Mouse (Mus musculus): ENCODE results near the gene Macrod2. TPM values are rescaled to one million over a fixed set of nuclear protein-coding genes. Genes with fewer than 3 reads are reported as not detected.

Gene Macrod2
- total and polyA plus RNA-seq, 2 experiments from 2014 or later = 37.3 to 67.2 TPM

- no peak for TF ChIP-seq CTCF (IDR thresholded peaks at IDR 0.05)
- no peaks in the 10 kb centered on the region for H3K36me3 ChIP-seq (ENCODE audit: insufficient read depth, low read length)
- no peaks in the 10 kb centered on the region for H3K4me1 ChIP-seq (ENCODE audit: insufficient read depth, low read length)
- DNase-seq (ENCODE audit: low spot score) (peak; percentile 19), ATAC-seq (ENCODE audit: low FRiP score) (no peak)
- 81% methylated on average over 3 of the region's 3 CpGs for WGBS
- no peak overlapping the region for H3K9ac ChIP-seq (replicated peaks; ENCODE audit: low read length, poor library complexity, severe bottlenecking)
- H3K4me3 ChIP-seq (ENCODE audit: low read depth, low read length) = no peak overlapping the region
- H3K4me2 ChIP-seq (ENCODE audit: low read depth, low read length, poor library complexity, severe bottlenecking) = no peak overlapping the region
- H3K9me3 ChIP-seq (ENCODE audit: low read length) = no peaks in the 10 kb centered on the region
- H3K27ac ChIP-seq (ENCODE audit: low read depth, low read length) = no peak overlapping the region
- no peaks in the 10 kb centered on the region for H3K27me3 ChIP-seq (ENCODE audit: insufficient read depth, low read length)
Measured at GRCm38 (mm10) chr2:140497688-140498087, 102.6 kb downstream of the Macrod2 start.

- Histone ChIP-seq H3K27me3 (ENCODE audit: insufficient read depth, low read length) (no peaks in the 10 kb centered on the region), H3K9ac (replicated peaks; ENCODE audit: low read length, poor library complexity, severe bottlenecking) (no peak overlapping the region), H3K27ac (ENCODE audit: low read depth, low read length) (no peak overlapping the region), H3K36me3 (ENCODE audit: insufficient read depth, low read length) (no peaks in the 10 kb centered on the region), H3K4me3 (ENCODE audit: low read depth, low read length) (no peak overlapping the region), H3K4me1 (ENCODE audit: insufficient read depth, low read length) (no peaks in the 10 kb centered on the region), H3K9me3 (ENCODE audit: low read length) (no peaks in the 10 kb centered on the region), H3K4me2 (ENCODE audit: low read depth, low read length, poor library complexity, severe bottlenecking) (no peak overlapping the region)
- peak; percentile 81 for DNase-seq (ENCODE audit: low spot score)
- TF ChIP-seq CTCF (IDR thresholded peaks at IDR 0.05) = peak; percentile 83
- ATAC-seq (ENCODE audit: low FRiP score) = peak; percentile 69; the same call in 1 of the 2 replicates
- WGBS = 21% methylated on average over 5 of the region's 5 CpGs
Measured at GRCm38 (mm10) chr2:140500951-140501350, 105.8 kb downstream of the Macrod2 start.

DNA sequence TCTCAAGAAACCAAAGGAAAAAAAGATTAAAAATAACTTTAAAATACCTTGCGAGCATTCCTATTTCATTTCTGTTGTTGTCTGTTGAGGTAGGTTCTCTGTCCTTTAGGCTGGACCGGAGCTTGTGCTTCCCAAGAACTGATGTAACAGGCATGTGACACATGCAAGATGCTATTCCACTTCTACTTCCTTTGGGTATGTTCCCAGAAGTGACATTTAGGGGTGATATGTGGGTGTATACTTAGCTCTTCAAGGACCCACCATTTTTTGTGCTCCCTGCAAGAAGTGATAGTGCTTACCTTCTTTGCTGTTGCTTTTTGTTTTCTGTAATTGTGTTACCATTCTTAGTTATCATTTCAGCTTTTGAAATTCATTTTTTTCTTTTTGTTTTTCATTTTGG, 126.4 kb downstream of the Macrod2 start:
- Histone ChIP-seq H3K4me2 (ENCODE audit: low read depth, low read length, poor library complexity, severe bottlenecking) (no peak overlapping the region), H3K9me3 (ENCODE audit: low read length) (no peaks in the 10 kb centered on the region), H3K4me1 (ENCODE audit: insufficient read depth, low read length) (no peaks in the 10 kb centered on the region), H3K36me3 (ENCODE audit: insufficient read depth, low read length) (no peaks in the 10 kb centered on the region), H3K27me3 (ENCODE audit: insufficient read depth, low read length) (no peaks in the 10 kb centered on the region), H3K4me3 (ENCODE audit: low read depth, low read length) (no peak overlapping the region), H3K27ac (ENCODE audit: low read depth, low read length) (no peak overlapping the region), H3K9ac (replicated peaks; ENCODE audit: low read length, poor library complexity, severe bottlenecking) (no peak overlapping the region)
- WGBS = 96% methylated on average over 2 of the region's 2 CpGs
- no peak for TF ChIP-seq CTCF (IDR thresholded peaks at IDR 0.05)
- ATAC-seq (ENCODE audit: low FRiP score) (no peak), DNase-seq (ENCODE audit: low spot score) (no peak)

GRCm38 (mm10) chr2:140530214-140530613, 135.1 kb downstream of the Macrod2 start:
- peak; percentile 29 for TF ChIP-seq CTCF (IDR thresholded peaks at IDR 0.05)
- ATAC-seq (ENCODE audit: low FRiP score) (no peak), DNase-seq (ENCODE audit: low spot score) (no peak)
- H3K27ac ChIP-seq (ENCODE audit: low read depth, low read length) = no peak overlapping the region
- H3K4me3 ChIP-seq (ENCODE audit: low read depth, low read length) = no peak overlapping the region
- no peaks in the 10 kb centered on the region for H3K27me3 ChIP-seq (ENCODE audit: insufficient read depth, low read length)
- H3K9ac ChIP-seq (replicated peaks; ENCODE audit: low read length, poor library complexity, severe bottlenecking) = no peak overlapping the region
- H3K36me3 ChIP-seq (ENCODE audit: insufficient read depth, low read length) = no peaks in the 10 kb centered on the region
- no peak overlapping the region for H3K4me2 ChIP-seq (ENCODE audit: low read depth, low read length, poor library complexity, severe bottlenecking)
- 61% methylated on average over 2 of the region's 2 CpGs for WGBS
- H3K9me3 ChIP-seq (ENCODE audit: low read length) = no peaks in the 10 kb centered on the region
- no peaks in the 10 kb centered on the region for H3K4me1 ChIP-seq (ENCODE audit: insufficient read depth, low read length)

- H3K27ac ChIP-seq (ENCODE audit: low read depth, low read length) = no peak overlapping the region
- TF ChIP-seq CTCF (IDR thresholded peaks at IDR 0.05) = no peak
- no peak overlapping the region for H3K4me3 ChIP-seq (ENCODE audit: low read depth, low read length)
- ATAC-seq (ENCODE audit: low FRiP score) (no peak), DNase-seq (ENCODE audit: low spot score) (no peak)
- no peaks in the 10 kb centered on the region for H3K4me1 ChIP-seq (ENCODE audit: insufficient read depth, low read length)
- H3K27me3 ChIP-seq (ENCODE audit: insufficient read depth, low read length) = no peaks in the 10 kb centered on the region
- no peak overlapping the region for H3K9ac ChIP-seq (replicated peaks; ENCODE audit: low read length, poor library complexity, severe bottlenecking)
- no peaks in the 10 kb centered on the region for H3K36me3 ChIP-seq (ENCODE audit: insufficient read depth, low read length)
- no peaks in the 10 kb centered on the region for H3K9me3 ChIP-seq (ENCODE audit: low read length)
- WGBS = 78% methylated on average over 3 of the region's 3 CpGs
- H3K4me2 ChIP-seq (ENCODE audit: low read depth, low read length, poor library complexity, severe bottlenecking) = no peak overlapping the region
Measured at GRCm38 (mm10) chr2:140532024-140532423, 136.9 kb downstream of the Macrod2 start.

- H3K4me1 ChIP-seq (ENCODE audit: insufficient read depth, low read length) = no peaks in the 10 kb centered on the region
- no peaks in the 10 kb centered on the region for H3K36me3 ChIP-seq (ENCODE audit: insufficient read depth, low read length)
- no peak for ATAC-seq (ENCODE audit: low FRiP score)
- peak; percentile 26 for DNase-seq (ENCODE audit: low spot score)
- no peaks in the 10 kb centered on the region for H3K9me3 ChIP-seq (ENCODE audit: low read length)
- H3K9ac ChIP-seq (replicated peaks; ENCODE audit: low read length, poor library complexity, severe bottlenecking) = no peak overlapping the region
- no peaks in the 10 kb centered on the region for H3K27me3 ChIP-seq (ENCODE audit: insufficient read depth, low read length)
- no peak for TF ChIP-seq CTCF (IDR thresholded peaks at IDR 0.05)
- 43% methylated on average over 9 of the region's 9 CpGs for WGBS
- no peak overlapping the region for H3K27ac ChIP-seq (ENCODE audit: low read depth, low read length)
- no peak overlapping the region for H3K4me2 ChIP-seq (ENCODE audit: low read depth, low read length, poor library complexity, severe bottlenecking)
- no peak overlapping the region for H3K4me3 ChIP-seq (ENCODE audit: low read depth, low read length)
Measured at GRCm38 (mm10) chr2:140532859-140533519, 137.9 kb downstream of the Macrod2 start.

All from midbrain, postnatal 0 days (tissue).